Mouse (Mus musculus) lung, postnatal 0 days (tissue): Measurements from ENCODE around the gene Lrriq3. TPM values are rescaled to one million over a fixed set of nuclear protein-coding genes. Genes with fewer than 3 reads are reported as not detected.
A peak's percentile ranks its signal among the peaks of the same experiment; 100 is the strongest.

ENCODE experiments used
- ATAC-seq: fragments of 200-750 bp; cut with Nextera tagmentation; 2 replicates; pipeline ENCODE4 v1.8.0; 2017; ENCODE audit warnings: moderate library complexity
- DNase-seq: peaks from one replicate; pipeline ENCODE4 v3.0.0-alpha.2; 2016; ENCODE audit warnings: low spot score
- H3K27ac ChIP-seq: fragments of 300-500 bp; sonication (generic); 2 replicates; pipeline ENCODE4 v1.5.1; 2014; ENCODE audit warnings: antibody characterized with exemption, mild to moderate bottlenecking, low read length, mixed read lengths
- H3K27me3 ChIP-seq: fragments of 300-500 bp; sonication (generic); replicated peaks from 2 replicates; pipeline ENCODE4 v1.6.1; 2014; ENCODE audit warnings: low read length, mixed read lengths; ENCODE audit not compliant: insufficient read depth
- H3K36me3 ChIP-seq: fragments of 300-500 bp; sonication (generic); 2 replicates; pipeline ENCODE4 v1.6.1; 2014; ENCODE audit warnings: low read length, mixed read lengths; ENCODE audit not compliant: insufficient read depth
- H3K4me1 ChIP-seq: fragments of 300-500 bp; sonication (generic); 2 replicates; pipeline ENCODE4 v1.6.1; 2014; ENCODE audit warnings: antibody characterized with exemption, low read depth, low read length, mixed read lengths; ENCODE audit not compliant: insufficient read depth
- H3K4me2 ChIP-seq: fragments of 300-500 bp; sonication (generic); replicated peaks from 2 replicates; pipeline ENCODE4 v1.6.1; 2014; ENCODE audit warnings: low read depth, mild to moderate bottlenecking, low read length, moderate library complexity, mixed read lengths
- H3K4me3 ChIP-seq: fragments of 300-500 bp; sonication (generic); 2 replicates; pipeline ENCODE4 v1.5.1; 2014; ENCODE audit warnings: low read depth, low read length
- H3K9ac ChIP-seq: fragments of 300-500 bp; sonication (generic); replicated peaks from 2 replicates; pipeline ENCODE4 v1.6.1; 2014; ENCODE audit warnings: low read depth, mild to moderate bottlenecking
- H3K9me3 ChIP-seq: fragments of 300-500 bp; sonication (generic); 2 replicates; pipeline ENCODE4 v1.6.1; 2016; ENCODE audit warnings: low read length, mixed read lengths
- CTCF ChIP-seq: IDR thresholded peaks from 2 replicates; pipeline ENCODE4 v1.5.1; 2016; ENCODE audit warnings: antibody characterized with exemption, mild to moderate bottlenecking
- EP300 ChIP-seq: IDR thresholded peaks from 2 replicates; pipeline ENCODE4 v1.6.1; 2016; ENCODE audit warnings: antibody characterized with exemption, mild to moderate bottlenecking, control low read depth
- WGBS: fragments of 180-500 bp; shearing (Covaris S2); extraction: QIAGEN DNeasy Blood & Tissue Kit; methylation state at CpG from one replicate; pipeline ENCODE4 v1.1.7; 2014; 5-methylcytosine and 5-hydroxymethylcytosine counted together
- polyA plus RNA-seq: library from polyadenylated mRNA; unstranded; fragments of >200 nt; fragmentation: Nextera tagmentation; extraction: Ambion mirVana; gene quantifications from 2 replicates; pipeline ENCODE4 v1.2.1, GENCODE M21; 2015

Gene Lrriq3
- polyA plus RNA-seq, 1 experiment from 2014 or later, result 1.4 TPM

GRCm38 (mm10) chr3:155141047-155141446 lies 47.8 kb downstream of the Lrriq3 start:
- no peak for DNase-seq
- H3K27me3 ChIP-seq, result no peaks in the 10 kb centered on the region
- no peak overlapping the region for H3K4me3 ChIP-seq
- no peaks in the 10 kb centered on the region for H3K36me3 ChIP-seq
- H3K4me1 ChIP-seq, result no peaks in the 10 kb centered on the region
- H3K9ac ChIP-seq, result no peak overlapping the region
- H3K9me3 ChIP-seq, result no peaks in the 10 kb centered on the region
- no peak overlapping the region for H3K4me2 ChIP-seq
- no peak for ATAC-seq
- no peak overlapping the region for H3K27ac ChIP-seq
- TF ChIP-seq CTCF (no peak), EP300 (no peak)
- WGBS, result 83% methylated on average over 11 of the region's 11 CpGs

- H3K36me3 ChIP-seq, result no peaks in the 10 kb centered on the region
- no peaks in the 10 kb centered on the region for H3K9me3 ChIP-seq
- no peak overlapping the region for H3K27ac ChIP-seq
- ATAC-seq (no peak), DNase-seq (no peak)
- no peaks in the 10 kb centered on the region for H3K27me3 ChIP-seq
- no peak overlapping the region for H3K4me3 ChIP-seq
- WGBS, result 54% methylated on average over 1 of the region's 1 CpGs
- no peaks in the 10 kb centered on the region for H3K4me1 ChIP-seq
- TF ChIP-seq CTCF, result no peak
- no peak for TF ChIP-seq EP300
- H3K9ac ChIP-seq, result no peak overlapping the region
- no peak overlapping the region for H3K4me2 ChIP-seq
These were observed 51.1 kb downstream of the Lrriq3 start for GRCm38 (mm10) chr3:155144368-155144767.

- Histone ChIP-seq H3K4me2 (no peak overlapping the region), H3K4me3 (no peak overlapping the region), H3K9me3 (no peaks in the 10 kb centered on the region), H3K9ac (no peak overlapping the region), H3K36me3 (no peaks in the 10 kb centered on the region), H3K27ac (no peak overlapping the region), H3K4me1 (no peaks in the 10 kb centered on the region), H3K27me3 (no peaks in the 10 kb centered on the region)
- ATAC-seq (no peak), DNase-seq (no peak)
- TF ChIP-seq CTCF (no peak), EP300 (no peak)
These were observed 68.6 kb downstream of the Lrriq3 start for GRCm38 (mm10) chr3:155161842-155162241.

GRCm38 (mm10) chr3:155180303-155180902 lies 87.2 kb downstream of the Lrriq3 start:
- no peak for TF ChIP-seq EP300
- H3K36me3 ChIP-seq, result no peaks in the 10 kb centered on the region
- no peak overlapping the region for H3K4me3 ChIP-seq
- H3K9me3 ChIP-seq, result no peaks in the 10 kb centered on the region
- H3K4me2 ChIP-seq, result no peak overlapping the region
- DNase-seq (no peak), ATAC-seq (no peak)
- H3K27me3 ChIP-seq, result no peaks in the 10 kb centered on the region
- no peaks in the 10 kb centered on the region for H3K4me1 ChIP-seq
- 55% methylated on average over 3 of the region's 3 CpGs for WGBS
- no peak overlapping the region for H3K27ac ChIP-seq
- no peak overlapping the region for H3K9ac ChIP-seq

- Histone ChIP-seq H3K4me1 (no peaks in the 10 kb centered on the region), H3K27me3 (no peaks in the 10 kb centered on the region), H3K36me3 (no peaks in the 10 kb centered on the region), H3K4me3 (no peak overlapping the region), H3K9me3 (no peaks in the 10 kb centered on the region), H3K27ac (no peak overlapping the region), H3K9ac (no peak overlapping the region), H3K4me2 (no peak overlapping the region)
- ATAC-seq (no peak), DNase-seq (no peak)
- TF ChIP-seq CTCF (no peak), EP300 (no peak)
- WGBS, result 84% methylated on average over 2 of the region's 2 CpGs
These were observed 93.2 kb downstream of the Lrriq3 start for GRCm38 (mm10) chr3:155186456-155186855.

- H3K27me3 ChIP-seq, result no peaks in the 10 kb centered on the region
- ATAC-seq (no peak), DNase-seq (no peak)
- TF ChIP-seq EP300, result no peak
- no peak for TF ChIP-seq CTCF
- no peaks in the 10 kb centered on the region for H3K9me3 ChIP-seq
- H3K27ac ChIP-seq, result no peak overlapping the region
- WGBS, result 53% methylated on average over 2 of the region's 2 CpGs
- H3K4me1 ChIP-seq, result no peaks in the 10 kb centered on the region
- H3K9ac ChIP-seq, result no peak overlapping the region
- H3K4me2 ChIP-seq, result no peak overlapping the region
- H3K4me3 ChIP-seq, result no peak overlapping the region
- H3K36me3 ChIP-seq, result no peaks in the 10 kb centered on the region
These were observed 95.6 kb downstream of the Lrriq3 start for GRCm38 (mm10) chr3:155188857-155189256.

GRCm38 (mm10) chr3:155234919-155235318 lies 141.7 kb downstream of the Lrriq3 start:
- H3K9me3 ChIP-seq, result no peaks in the 10 kb centered on the region
- no peak overlapping the region for H3K27ac ChIP-seq
- peak; percentile 57 for TF ChIP-seq CTCF
- no peak for TF ChIP-seq EP300
- H3K4me3 ChIP-seq, result no peak overlapping the region
- no peaks in the 10 kb centered on the region for H3K36me3 ChIP-seq
- WGBS, result 6% methylated on average over 1 of the region's 1 CpGs
- H3K27me3 ChIP-seq, result no peaks in the 10 kb centered on the region
- H3K4me2 ChIP-seq, result no peak overlapping the region
- DNase-seq (peak; percentile 49), ATAC-seq (no peak)
- no peaks in the 10 kb centered on the region for H3K4me1 ChIP-seq
- no peak overlapping the region for H3K9ac ChIP-seq
